Mouse (Mus musculus): ENCODE results near the gene Mettl23.

GRCm38 (mm10) chr11:116807116-116807515 lies 36.0 kb upstream of the Mettl23 start:
- TF ChIP-seq CTCF (IDR thresholded peaks at IDR 0.05; ENCODE audit: low read depth, low read length) (no peak), POLR2A (IDR thresholded peaks at IDR 0.05; ENCODE audit: extremely low read depth, insufficient read depth, low read length) (no peak)
